Mouse (Mus musculus) thymus, postnatal 10 days (tissue): Measurements from ENCODE around the gene Pgm2l1.
A peak's percentile ranks its signal among the peaks of the same experiment; 100 is the strongest.

ENCODE experiments used
- DNase-seq, 2 experiments: peaks; one replicate each; pipeline ENCODE4 v3.0.0; 2021; ENCODE audit warnings: low spot score in 2 of 2

The Pgm2l1 gene

DNA sequence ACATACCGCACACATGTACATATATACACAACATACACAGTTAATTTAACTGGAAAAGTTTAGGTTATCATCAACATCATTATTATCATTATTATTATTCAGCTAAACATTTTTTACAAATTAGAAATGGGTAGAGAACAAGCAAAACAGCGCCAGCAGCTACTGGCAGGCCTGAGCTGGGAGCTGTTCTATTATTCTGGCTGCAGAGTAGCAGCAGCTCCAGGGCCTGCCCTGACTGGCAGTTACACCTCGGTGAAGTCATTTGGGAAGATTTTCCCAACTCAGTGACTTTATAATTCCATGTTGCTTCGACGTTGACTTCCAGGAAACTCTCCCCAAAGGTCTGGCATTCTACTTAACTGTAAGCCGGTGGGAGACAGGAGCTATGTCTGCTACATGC, 69.5 kb downstream of the Pgm2l1 start:
- no peak for DNase-seq

GRCm38 (mm10) chr7:100298861-100299510, 71.8 kb downstream of the Pgm2l1 start:
- no peak for DNase-seq

DNA sequence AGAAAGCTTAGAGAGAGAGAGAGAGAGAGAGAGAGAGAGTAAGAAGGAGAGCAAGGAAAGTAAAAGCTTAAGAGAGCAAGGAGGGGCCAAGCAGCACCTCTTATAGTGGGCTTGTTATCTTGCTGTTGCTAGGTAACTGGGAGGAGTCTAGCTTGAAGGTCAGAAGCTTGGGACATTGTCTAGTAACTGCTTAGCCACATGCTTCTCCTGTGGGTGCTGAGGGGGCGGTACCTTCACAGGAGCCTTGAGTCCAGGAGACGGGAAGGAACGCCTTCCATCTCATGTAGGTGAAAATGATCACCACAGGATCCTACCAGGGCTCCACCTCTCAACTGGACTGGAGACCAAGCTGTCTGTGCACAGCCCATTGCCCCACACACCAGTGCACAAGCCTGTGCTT, 74.2 kb downstream of the Pgm2l1 start:
- no peak for DNase-seq

GRCm38 (mm10) chr7:100302316-100302715, 75.1 kb downstream of the Pgm2l1 start:
- no peak for DNase-seq

DNA sequence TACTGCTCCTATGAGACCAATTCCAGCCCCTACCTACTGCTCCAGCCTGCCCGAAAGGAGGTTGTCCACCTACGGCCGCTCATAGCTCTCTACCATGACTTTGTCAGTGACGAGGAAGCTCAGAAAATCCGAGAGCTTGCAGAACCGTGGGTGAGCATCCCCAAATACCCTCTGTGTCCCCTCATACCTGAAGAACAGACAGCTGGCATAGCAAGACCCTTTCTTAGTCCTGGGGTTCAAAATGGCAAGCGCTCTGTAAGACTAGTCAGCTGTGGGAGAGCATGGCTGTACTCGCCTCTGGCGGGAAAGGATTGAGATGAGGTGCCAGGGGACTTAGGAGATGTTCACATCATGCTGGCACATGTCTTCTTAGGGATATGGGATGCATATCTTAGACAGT, 78.7 kb downstream of the Pgm2l1 start:
- no peak for DNase-seq

DNA sequence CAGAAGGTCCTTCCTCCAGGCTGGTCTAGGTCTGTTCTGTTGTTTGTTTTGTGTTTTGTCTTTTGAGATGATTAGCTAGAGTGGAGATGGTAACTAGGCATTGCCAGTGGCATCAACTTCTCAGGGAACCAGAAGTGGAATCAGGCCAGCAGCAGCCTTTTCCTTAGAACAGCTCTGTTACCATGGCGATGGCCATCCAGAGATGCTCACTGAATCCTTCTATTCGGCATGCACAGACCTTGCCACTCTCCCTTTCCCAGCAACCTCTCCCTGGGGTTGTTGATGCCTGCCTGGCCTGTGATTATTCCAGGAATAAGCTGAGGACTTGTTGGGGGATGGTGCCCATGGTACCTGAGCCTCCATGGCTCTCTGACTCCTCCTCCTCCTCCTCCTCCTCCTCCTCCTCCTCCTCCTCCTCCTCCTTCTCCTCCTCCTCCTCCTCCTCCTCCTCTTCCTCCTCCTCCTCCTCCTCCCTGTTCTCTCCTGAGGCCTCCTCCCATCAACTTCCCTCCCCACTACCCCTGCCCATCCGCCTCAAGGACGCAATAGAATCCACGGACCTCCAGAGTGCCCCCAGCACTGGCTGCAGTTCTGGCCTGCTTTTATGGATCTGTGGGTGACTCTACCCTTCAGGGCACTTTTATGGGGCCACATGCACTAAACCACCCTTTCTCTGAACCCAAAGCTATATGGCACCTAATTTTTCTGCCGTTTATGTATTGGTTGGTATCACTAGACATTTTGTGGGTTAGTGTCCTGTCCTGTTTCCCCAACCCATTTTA, 80.9 kb downstream of the Pgm2l1 start:
- DNase-seq, result no peak

GRCm38 (mm10) chr7:100309216-100309615, 82.0 kb downstream of the Pgm2l1 start:
- no peak for DNase-seq

DNA sequence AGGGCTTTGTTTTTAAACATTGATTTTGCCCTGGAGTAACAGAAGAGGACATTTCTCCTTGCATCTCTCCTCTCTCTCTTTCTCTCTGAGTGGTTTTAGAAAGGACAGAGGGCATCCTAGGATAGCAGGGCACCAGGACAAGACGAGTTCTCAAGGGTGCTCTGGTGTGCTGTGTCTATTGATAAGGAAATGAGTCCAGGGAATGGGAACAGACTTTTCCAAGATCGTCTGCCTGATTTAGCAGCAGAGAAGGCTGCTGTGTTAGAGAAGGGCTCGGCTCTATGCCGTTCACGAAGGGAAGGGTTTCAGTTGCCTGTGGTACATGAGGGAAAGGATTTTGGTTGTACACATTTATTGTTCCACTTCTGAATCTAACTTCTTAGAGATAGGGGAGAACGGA, 82.5 kb downstream of the Pgm2l1 start:
- DNase-seq, result no peak

- DNase-seq, result peak; percentile 20 to 50
These were observed 83.1 kb downstream of the Pgm2l1 start for GRCm38 (mm10) chr7:100310290-100310689.

- no peak for DNase-seq
These were observed 85.5 kb downstream of the Pgm2l1 start for GRCm38 (mm10) chr7:100312716-100313115.

DNA sequence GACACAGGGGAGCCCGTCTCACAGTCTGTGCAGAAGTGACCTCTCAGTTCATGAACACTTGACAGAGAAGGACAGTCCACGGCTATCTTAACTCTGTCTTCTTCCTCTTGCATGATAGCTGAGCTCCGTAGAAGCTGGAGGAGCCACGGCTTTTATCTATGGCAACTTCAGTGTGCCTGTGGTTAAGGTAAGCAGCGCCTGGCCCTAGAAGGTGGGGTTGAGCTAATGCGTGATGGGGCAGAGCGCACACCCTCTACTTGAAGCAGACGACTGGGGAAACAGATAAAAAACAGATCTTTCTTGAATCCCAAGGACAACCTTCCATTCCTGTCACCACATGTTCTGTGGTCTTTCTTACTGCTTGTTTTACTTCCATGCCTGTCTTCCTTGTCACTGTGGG, 89.7 kb downstream of the Pgm2l1 start:
- DNase-seq, result no peak

GRCm38 (mm10) chr7:100317534-100317933, 90.3 kb downstream of the Pgm2l1 start:
- no peak for DNase-seq

- no peak for DNase-seq
These were observed 96.5 kb downstream of the Pgm2l1 start for GRCm38 (mm10) chr7:100323721-100324120.

GRCm38 (mm10) chr7:100325482-100325881, 98.3 kb downstream of the Pgm2l1 start:
- DNase-seq, result peak in 1 of 2 experiments; percentile 20

DNA sequence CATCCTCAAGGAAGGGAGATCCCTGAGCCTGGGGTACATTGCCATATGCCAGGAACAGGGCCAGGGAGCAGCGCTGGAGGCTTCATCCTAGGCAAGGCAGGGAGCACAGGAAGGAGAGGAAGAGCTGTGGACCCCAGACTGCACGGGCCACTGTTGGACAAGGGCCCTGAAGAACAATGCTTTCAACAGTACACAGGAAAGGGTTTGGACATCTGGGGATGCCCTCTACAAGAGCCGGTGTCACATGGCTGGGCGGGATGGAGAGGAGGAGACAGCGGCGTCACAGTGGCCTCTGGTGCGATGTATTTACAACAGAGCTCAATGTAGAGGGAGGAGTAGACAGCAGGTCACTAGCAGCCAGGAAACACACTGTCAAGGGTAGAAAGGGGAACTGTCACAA, 100.3 kb downstream of the Pgm2l1 start:
- DNase-seq, result no peak
